Mouse (Mus musculus): ENCODE measurements around the gene Sp2.
A peak's percentile ranks its signal among the peaks of the same experiment; 100 is the strongest.

Gene Sp2

GRCm38 (mm10) chr11:96995836-96996772 is 13.3 kb upstream of the Sp2 start:
- DNase-seq (ENCODE audit: low spot score in 2 of 2), result no peak

GRCm38 (mm10) chr11:96995031-96995430 is 12.3 kb upstream of the Sp2 start:
- no peak for DNase-seq (ENCODE audit: low spot score in 2 of 2)

DNA sequence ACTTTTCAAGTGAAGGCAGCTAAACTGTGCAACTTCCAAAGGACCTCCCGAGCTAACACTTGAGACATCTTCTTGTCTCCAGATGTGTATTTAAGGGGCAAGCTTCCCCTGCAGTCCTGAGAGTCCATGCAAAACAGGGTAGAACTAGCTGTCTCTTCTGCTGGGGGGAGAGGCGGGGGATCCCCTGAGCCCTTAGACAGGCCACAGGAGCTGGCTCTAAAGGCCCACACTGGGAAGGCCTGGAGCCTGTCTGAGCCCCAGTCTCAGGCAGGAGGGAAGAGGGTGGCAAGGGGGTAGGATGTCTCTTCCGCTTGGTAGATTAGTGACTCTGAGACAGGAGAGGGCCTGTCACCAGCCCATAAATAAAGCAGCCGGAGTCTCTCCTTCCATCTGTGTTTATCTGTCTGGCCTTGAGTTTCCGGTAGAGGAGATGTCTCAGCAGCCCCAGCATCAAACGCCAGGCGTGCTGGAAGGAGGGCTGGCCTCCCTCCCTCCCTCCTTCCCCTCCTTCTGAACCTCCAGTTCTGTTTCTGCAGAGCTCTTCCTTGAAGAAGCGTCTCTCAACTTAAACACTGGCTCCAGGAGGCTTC is 10.1 kb upstream of the Sp2 start:
- no peak for DNase-seq (ENCODE audit: low spot score in 2 of 2)

GRCm38 (mm10) chr11:96991501-96991900 is 8.7 kb upstream of the Sp2 start:
- DNase-seq (ENCODE audit: low spot score in 2 of 2), result no peak

DNA sequence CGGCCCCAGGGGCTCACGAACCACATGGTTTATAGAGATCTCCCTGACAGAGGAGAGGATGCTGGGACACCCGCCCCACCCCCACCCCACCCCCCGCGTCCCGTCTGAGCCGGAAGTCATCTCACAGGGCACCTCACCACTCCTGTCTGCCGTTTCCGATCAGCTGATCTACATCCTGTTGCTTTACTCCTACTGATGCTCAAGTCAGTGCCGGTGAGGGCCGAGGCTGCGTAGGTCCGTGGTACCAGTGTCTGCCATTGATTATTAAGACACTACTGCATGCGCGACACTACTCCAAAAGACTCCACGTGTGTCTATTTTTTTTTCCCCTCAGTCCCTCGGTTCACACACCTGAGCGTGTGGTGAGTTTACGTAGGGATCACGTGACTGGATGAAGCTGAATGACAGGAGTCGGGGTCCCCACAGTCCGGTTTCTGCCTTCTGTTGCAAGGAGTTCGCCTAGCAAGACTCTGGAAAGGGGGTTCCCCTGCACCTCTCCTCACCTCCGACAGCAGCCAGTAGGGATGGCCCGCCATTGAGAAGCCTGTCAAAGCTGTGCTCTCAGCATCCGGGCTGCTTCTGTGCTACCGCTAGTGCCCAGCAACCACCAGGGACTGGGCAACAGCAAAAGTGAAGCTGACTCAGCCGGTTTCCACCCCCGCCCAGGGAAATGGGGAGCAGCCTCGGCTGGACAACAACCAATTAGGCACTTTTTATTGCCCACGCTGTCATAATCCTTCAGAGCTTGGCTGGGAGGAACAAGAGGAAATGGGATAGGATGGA is 5.3 kb upstream of the Sp2 start:
- DNase-seq (ENCODE audit: low spot score in 2 of 2), result no peak

DNA sequence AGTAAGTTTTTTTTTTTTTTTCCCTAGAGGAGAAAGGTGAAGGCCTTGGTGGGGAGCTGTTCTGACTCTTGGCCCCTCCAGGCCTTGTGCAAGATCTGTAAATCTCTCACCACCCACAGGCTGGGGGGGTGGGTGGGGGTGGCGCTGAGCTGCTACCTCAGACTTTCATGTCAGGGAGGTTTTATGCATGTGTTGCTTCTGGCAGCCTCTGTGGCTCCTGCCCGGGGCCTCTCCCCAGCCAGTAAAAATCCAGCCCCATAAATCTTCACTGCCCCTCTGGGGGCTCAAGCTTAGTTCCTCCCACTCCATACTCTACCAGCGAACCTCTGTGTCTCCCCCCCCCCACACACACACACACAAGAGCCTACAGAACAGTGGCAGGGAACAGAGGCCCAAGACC is 3.7 kb upstream of the Sp2 start:
- no peak for DNase-seq (ENCODE audit: low spot score in 2 of 2)

- no peak for DNase-seq (ENCODE audit: low spot score in 2 of 2)
These were observed 2.1 kb upstream of the Sp2 start for GRCm38 (mm10) chr11:96984903-96985302.

GRCm38 (mm10) chr11:96982355-96982754 is 404 bp downstream of the Sp2 start:
- DNase-seq (ENCODE audit: low spot score in 2 of 2), result peak; percentile 68 to 70

- DNase-seq (ENCODE audit: low spot score in 2 of 2), result no peak
These were observed 1.3 kb downstream of the Sp2 start for GRCm38 (mm10) chr11:96981461-96981860.

GRCm38 (mm10) chr11:96980021-96980420 is 2.7 kb downstream of the Sp2 start:
- DNase-seq (ENCODE audit: low spot score in 2 of 2), result no peak

- no peak for DNase-seq (ENCODE audit: low spot score in 2 of 2)
These were observed 3.4 kb downstream of the Sp2 start for GRCm38 (mm10) chr11:96979329-96979728.

GRCm38 (mm10) chr11:96978401-96979246 is 4.1 kb downstream of the Sp2 start:
- DNase-seq (ENCODE audit: low spot score in 2 of 2), result no peak

GRCm38 (mm10) chr11:96977606-96978400 is 5.0 kb downstream of the Sp2 start:
- peak; percentile 99 for DNase-seq (ENCODE audit: low spot score in 2 of 2)

GRCm38 (mm10) chr11:96976911-96977591 is 5.7 kb downstream of the Sp2 start:
- peak; percentile 59 to 67 for DNase-seq (ENCODE audit: low spot score in 2 of 2)

- no peak for DNase-seq (ENCODE audit: low spot score in 2 of 2)
These were observed 6.4 kb downstream of the Sp2 start for GRCm38 (mm10) chr11:96976379-96976687.

DNA sequence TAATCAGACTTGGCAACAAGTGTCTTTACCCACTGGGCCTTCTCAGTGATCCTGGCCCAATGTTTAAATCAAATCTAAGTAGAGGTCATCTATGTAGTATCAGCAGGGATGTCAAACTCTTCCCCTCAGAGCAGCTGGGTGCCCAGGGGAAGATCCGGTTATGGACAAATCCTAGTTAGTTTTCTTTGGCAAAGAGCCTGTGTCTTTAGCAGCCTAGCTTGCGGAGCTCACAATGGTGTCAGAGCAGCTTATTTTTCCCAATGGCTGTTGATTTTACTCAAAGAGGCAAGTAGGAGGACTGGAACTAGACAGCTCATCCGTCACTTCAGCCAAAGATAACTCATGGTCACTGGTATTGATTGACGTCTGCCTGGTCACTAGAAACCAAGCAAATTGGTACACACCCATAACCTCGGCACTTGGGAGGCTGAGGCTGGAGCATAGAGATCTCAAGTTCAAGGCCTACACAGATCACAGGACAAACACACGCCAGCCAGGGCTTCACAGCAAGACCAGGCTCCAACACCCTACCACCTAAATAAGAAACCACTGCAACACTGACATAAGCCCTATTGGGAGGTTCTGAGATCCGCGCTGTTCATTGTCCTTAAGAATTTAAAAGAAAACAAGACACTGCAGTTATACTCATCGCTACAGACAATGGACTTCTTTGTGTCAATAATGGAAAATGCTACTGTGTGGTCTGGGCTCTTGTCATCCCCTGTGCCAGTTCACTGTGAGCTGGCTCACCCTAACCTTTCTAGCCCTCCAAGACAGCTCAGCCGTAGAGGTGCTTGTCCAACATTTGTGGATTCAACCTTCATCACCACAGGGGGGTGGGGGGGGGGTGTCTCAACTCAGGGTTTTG is 7.0 kb downstream of the Sp2 start:
- no peak for DNase-seq (ENCODE audit: low spot score in 2 of 2)

GRCm38 (mm10) chr11:96974813-96975212 is 7.9 kb downstream of the Sp2 start:
- DNase-seq (ENCODE audit: low spot score in 2 of 2), result no peak

GRCm38 (mm10) chr11:96973426-96973964 is 9.3 kb downstream of the Sp2 start:
- no peak for DNase-seq (ENCODE audit: low spot score in 2 of 2)

- no peak for DNase-seq (ENCODE audit: low spot score in 2 of 2)
These were observed 9.9 kb downstream of the Sp2 start for GRCm38 (mm10) chr11:96972906-96973305.

Data from frontal cortex, postnatal 25 days (tissue).